Mouse (Mus musculus) liver, embryonic 12.5 days (tissue): ENCODE results near the gene Serpina1a. TPM values are rescaled to one million over a fixed set of nuclear protein-coding genes. Genes with fewer than 3 reads are reported as not detected.
A peak's percentile ranks its signal among the peaks of the same experiment; 100 is the strongest.
"Not testable (repeated sequence)": the region's sequence is repeated elsewhere in the genome, so short reads cannot be mapped to it uniquely, and the experiment has no call there.

Experiments
- ATAC-seq: fragments of 200-750 bp; cut with Nextera tagmentation; 2 replicates; pipeline ENCODE4 v1.8.0; 2017; ENCODE audit warnings: moderate number of reproducible peaks, mild to moderate bottlenecking, moderate library complexity
- H3K27ac ChIP-seq: fragments of 300-500 bp; sonication (generic); 2 replicates; pipeline ENCODE4 v1.5.1; 2016; ENCODE audit warnings: mild to moderate bottlenecking
- H3K27me3 ChIP-seq: fragments of 300-500 bp; sonication (generic); replicated peaks from 2 replicates; pipeline ENCODE4 v1.6.1; 2016; ENCODE audit warnings: mild to moderate bottlenecking, moderate library complexity
- H3K36me3 ChIP-seq: fragments of 300-500 bp; sonication (generic); 2 replicates; pipeline ENCODE4 v1.6.1; 2016; ENCODE audit warnings: mild to moderate bottlenecking, moderate library complexity
- H3K4me1 ChIP-seq: fragments of 300-500 bp; sonication (generic); 2 replicates; pipeline ENCODE4 v1.6.1; 2016
- H3K4me2 ChIP-seq: fragments of 300-500 bp; sonication (generic); 2 replicates; pipeline ENCODE4 v1.6.1; 2016; ENCODE audit warnings: mild to moderate bottlenecking, moderate library complexity
- H3K4me3 ChIP-seq: fragments of 300-500 bp; sonication (generic); 2 replicates; pipeline ENCODE4 v1.5.1; 2016; ENCODE audit warnings: mild to moderate bottlenecking, moderate library complexity
- H3K9ac ChIP-seq: fragments of 300-500 bp; sonication (generic); 2 replicates; pipeline ENCODE4 v1.6.1; 2016; ENCODE audit warnings: mild to moderate bottlenecking, moderate library complexity
- H3K9me3 ChIP-seq: fragments of 300-500 bp; sonication (generic); replicated peaks from 2 replicates; pipeline ENCODE4 v1.6.1; 2016; ENCODE audit warnings: mild to moderate bottlenecking, moderate library complexity
- WGBS: fragments of 180-500 bp; shearing (Covaris S2); methylation state at CpG from one replicate; pipeline ENCODE4 v1.1.7; 2016; ENCODE audit not compliant: insufficient replicate concordance; 5-methylcytosine and 5-hydroxymethylcytosine counted together
- polyA plus RNA-seq: library from polyadenylated mRNA; unstranded; fragments of >200 nt; fragmentation: Nextera tagmentation; extraction: Ambion mirVana; gene quantifications from 2 replicates; pipeline ENCODE4 v1.2.1, GENCODE M21; 2016

The Serpina1a gene
- polyA plus RNA-seq: 222 and 223 TPM in 2 replicates

GRCm38 (mm10) chr12:103863101-103863974 is at the start of gene Serpina1a:
TSS of gene Serpina1a (minus strand) at chr12:103863562.
- H3K27ac ChIP-seq, ATAC-seq, H3K36me3 ChIP-seq, H3K27me3 ChIP-seq, H3K4me1 ChIP-seq, H3K9me3 ChIP-seq, H3K9ac ChIP-seq: not testable (repeated sequence)
- H3K4me2 ChIP-seq: peak within 1 kb of the TSS; percentile 35
- WGBS: 59% methylated on average over 9 of the region's 9 CpGs
- peak within 1 kb of the TSS; percentile 35 for H3K4me3 ChIP-seq

GRCm38 (mm10) chr12:103909181-103909580 is 45.8 kb upstream of the Serpina1a start:
- not testable (repeated sequence) for ATAC-seq, H3K27me3 ChIP-seq, H3K27ac ChIP-seq, H3K4me3 ChIP-seq, H3K4me1 ChIP-seq, H3K36me3 ChIP-seq, H3K9ac ChIP-seq, H3K9me3 ChIP-seq, H3K4me2 ChIP-seq
- 79% methylated on average over 12 of the region's 16 CpGs for WGBS

GRCm38 (mm10) chr12:103907746-103908145 is 44.4 kb upstream of the Serpina1a start:
- not testable (repeated sequence) for ATAC-seq, H3K27ac ChIP-seq, H3K4me1 ChIP-seq, H3K4me2 ChIP-seq, H3K4me3 ChIP-seq, H3K9ac ChIP-seq, H3K36me3 ChIP-seq, H3K27me3 ChIP-seq, H3K9me3 ChIP-seq
- WGBS: 34% methylated on average over 1 of the region's 1 CpGs

GRCm38 (mm10) chr12:103904837-103905340 is 41.5 kb upstream of the Serpina1a start, which contains the start of gene Serpina1c:
TSS of gene Serpina1c (minus strand) at chr12:103904887.
- 0 out of 2 replicates have a peak within 1 kb of the TSS, but pooled peaks have one; percentile 18 for H3K4me2 ChIP-seq
- WGBS: 56% methylated on average over 4 of the region's 4 CpGs

GRCm38 (mm10) chr12:103901929-103902328 is 38.6 kb upstream of the Serpina1a start:
- not testable (repeated sequence) for H3K36me3 ChIP-seq, H3K27me3 ChIP-seq, H3K4me3 ChIP-seq, H3K4me1 ChIP-seq, ATAC-seq, H3K4me2 ChIP-seq, H3K27ac ChIP-seq, H3K9ac ChIP-seq, H3K9me3 ChIP-seq
- 74% methylated on average over 3 of the region's 3 CpGs for WGBS

More at GRCm38 (mm10) chr12:103904837-103905340, 41.5 kb upstream of the Serpina1a start, which contains the start of gene Serpina1c:
- not testable (repeated sequence) for H3K4me1 ChIP-seq, H3K9ac ChIP-seq, H3K9me3 ChIP-seq, H3K4me3 ChIP-seq, H3K27ac ChIP-seq, ATAC-seq, H3K36me3 ChIP-seq, H3K27me3 ChIP-seq

- not testable (repeated sequence) for H3K9ac ChIP-seq, H3K4me3 ChIP-seq, H3K27me3 ChIP-seq, H3K4me1 ChIP-seq, H3K27ac ChIP-seq, H3K9me3 ChIP-seq, ATAC-seq, H3K36me3 ChIP-seq, H3K4me2 ChIP-seq
- 41% methylated on average over 1 of the region's 1 CpGs for WGBS
These were observed 3.5 kb upstream of the Serpina1a start for GRCm38 (mm10) chr12:103866873-103867272.

- Histone ChIP-seq H3K36me3 (no peaks in the 10 kb centered on the region), H3K4me1 (no peaks in the 10 kb centered on the region), H3K4me2 (peak overlapping the region; percentile 0; the same call in 1 of the 2 replicates), H3K4me3 (no peak overlapping the region), H3K27me3 (no peaks in the 10 kb centered on the region), H3K9me3 (0 out of 2 replicates have a peak, but pooled peaks cover 8% of the 10 kb centered on the region), H3K9ac (no peak overlapping the region), H3K27ac (no peak overlapping the region)
- 41% methylated on average over 3 of the region's 3 CpGs for WGBS
- no peak for ATAC-seq
These were observed 2.4 kb downstream of the Serpina1a start for GRCm38 (mm10) chr12:103860976-103861375.

GRCm38 (mm10) chr12:103860571-103860970 is 2.8 kb downstream of the Serpina1a start:
- peak overlapping the region; percentile 0; the same call in 1 of the 2 replicates for H3K4me2 ChIP-seq

GRCm38 (mm10) chr12:103859584-103859983 is 3.8 kb downstream of the Serpina1a start:
- not testable (repeated sequence) for H3K4me3 ChIP-seq, H3K36me3 ChIP-seq, H3K9ac ChIP-seq, H3K4me1 ChIP-seq, H3K27ac ChIP-seq, H3K27me3 ChIP-seq, H3K4me2 ChIP-seq, H3K9me3 ChIP-seq, ATAC-seq
- 43% methylated on average over 3 of the region's 3 CpGs for WGBS

More at GRCm38 (mm10) chr12:103860571-103860970, 2.8 kb downstream of the Serpina1a start:
- H3K4me3 ChIP-seq, H3K4me1 ChIP-seq, H3K9me3 ChIP-seq, ATAC-seq, H3K36me3 ChIP-seq, H3K27ac ChIP-seq, H3K27me3 ChIP-seq, H3K9ac ChIP-seq: not testable (repeated sequence)
- WGBS: 47% methylated on average over 3 of the region's 4 CpGs

- 72% methylated on average over 2 of the region's 2 CpGs for WGBS
- H3K27ac ChIP-seq, H3K36me3 ChIP-seq, H3K4me2 ChIP-seq, H3K9me3 ChIP-seq, H3K9ac ChIP-seq, ATAC-seq, H3K4me3 ChIP-seq, H3K4me1 ChIP-seq, H3K27me3 ChIP-seq: not testable (repeated sequence)
These were observed 10.3 kb downstream of the Serpina1a start for GRCm38 (mm10) chr12:103853032-103853431.

- WGBS: 48% methylated on average over 4 of the region's 4 CpGs
- H3K27ac ChIP-seq, H3K36me3 ChIP-seq, ATAC-seq, H3K4me2 ChIP-seq, H3K9me3 ChIP-seq, H3K27me3 ChIP-seq, H3K4me3 ChIP-seq, H3K9ac ChIP-seq, H3K4me1 ChIP-seq: not testable (repeated sequence)
These were observed 33.1 kb downstream of the Serpina1a start, which contains the start of gene Serpina1b for GRCm38 (mm10) chr12:103830273-103830672. TSS of gene Serpina1b (minus strand) at chr12:103830373.

GRCm38 (mm10) chr12:103827661-103828372 is 35.5 kb downstream of the Serpina1a start:
- Histone ChIP-seq H3K4me2 (peak overlapping the region; percentile 31), H3K9ac (0 out of 2 replicates have a peak overlapping the region, but pooled peaks have one; percentile 35), H3K4me3 (peak overlapping the region; percentile 39)
- not testable (repeated sequence) for H3K9me3 ChIP-seq, H3K4me1 ChIP-seq, H3K27me3 ChIP-seq, H3K27ac ChIP-seq, ATAC-seq, H3K36me3 ChIP-seq
- WGBS: 52% methylated on average over 6 of the region's 6 CpGs
